Mouse (Mus musculus) embryonic facial prominence, embryonic 15.5 days (tissue): Measurements from ENCODE around the gene Nmt1. TPM values are rescaled to one million over a fixed set of nuclear protein-coding genes. Genes with fewer than 3 reads are reported as not detected.

Experiments
- ATAC-seq: fragments of 200-750 bp; cut with Nextera tagmentation; 2 replicates; pipeline ENCODE4 v1.8.0; 2017; ENCODE audit warnings: low read depth, moderate TSS enrichment; ENCODE audit not compliant: insufficient number of reproducible peaks, low FRiP score, low TSS enrichment
- H3K27ac ChIP-seq: fragments of 300-500 bp; sonication (generic); replicated peaks from 2 replicates; pipeline ENCODE4 v1.5.1; 2015; ENCODE audit warnings: mild to moderate bottlenecking, inconsistent platforms
- H3K27me3 ChIP-seq: fragments of 300-500 bp; sonication (generic); 2 replicates; pipeline ENCODE4 v1.6.1; 2015; ENCODE audit warnings: inconsistent platforms
- H3K36me3 ChIP-seq: fragments of 300-500 bp; sonication (generic); 2 replicates; pipeline ENCODE4 v1.6.1; 2015; ENCODE audit warnings: mild to moderate bottlenecking, inconsistent platforms
- H3K4me1 ChIP-seq: fragments of 300-500 bp; sonication (generic); 2 replicates; pipeline ENCODE4 v1.6.1; 2015; ENCODE audit warnings: inconsistent platforms
- H3K4me2 ChIP-seq: fragments of 300-500 bp; sonication (generic); replicated peaks from 2 replicates; pipeline ENCODE4 v1.6.1; 2015; ENCODE audit warnings: mild to moderate bottlenecking, inconsistent platforms
- H3K4me3 ChIP-seq: fragments of 300-500 bp; sonication (generic); replicated peaks from 2 replicates; pipeline ENCODE4 v1.5.1; 2015; ENCODE audit warnings: mild to moderate bottlenecking, inconsistent platforms
- H3K9ac ChIP-seq: fragments of 300-500 bp; sonication (generic); 2 replicates; pipeline ENCODE4 v1.6.1; 2015; ENCODE audit warnings: inconsistent platforms
- H3K9me3 ChIP-seq: fragments of 300-500 bp; sonication (generic); replicated peaks from 2 replicates; pipeline ENCODE4 v1.6.1; 2016; ENCODE audit warnings: inconsistent platforms
- WGBS: fragments of 180-500 bp; shearing (Covaris S2); methylation state at CpG from one replicate; pipeline ENCODE4 v1.1.7; 2015; 5-methylcytosine and 5-hydroxymethylcytosine counted together
- polyA plus RNA-seq: library from polyadenylated mRNA; unstranded; fragments of >200 nt; fragmentation: Nextera tagmentation; extraction: Ambion mirVana; gene quantifications from 2 replicates; pipeline ENCODE4 v1.2.1, GENCODE M21; 2015

Nmt1 gene
- polyA plus RNA-seq, 1 experiment from 2014 or later, result 49.5 TPM

DNA sequence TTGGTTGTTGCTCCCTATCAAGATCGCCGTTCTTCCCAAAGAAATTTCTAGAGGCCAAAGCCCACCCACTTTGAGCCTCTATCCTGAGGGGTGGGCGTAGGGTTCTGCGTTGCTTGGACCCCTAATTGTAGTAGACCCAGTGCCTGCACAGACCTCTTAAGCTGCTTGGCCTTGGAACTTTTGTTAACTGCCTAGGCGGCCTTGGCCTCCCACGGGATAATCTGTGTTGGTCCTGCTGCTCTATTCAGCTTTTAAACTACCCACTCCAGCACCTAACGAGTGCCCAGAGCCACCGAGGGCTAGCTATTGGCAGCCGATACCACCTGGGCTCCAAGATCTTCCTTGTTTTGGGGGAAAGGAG is 84.5 kb downstream of the Nmt1 start:
- Histone ChIP-seq H3K27ac (peak overlapping the region; percentile 90), H3K27me3 (no peaks in the 10 kb centered on the region), H3K4me2 (peak overlapping the region; percentile 74), H3K36me3 (no peaks in the 10 kb centered on the region), H3K9ac (peak overlapping the region; percentile 26), H3K9me3 (no peaks in the 10 kb centered on the region), H3K4me1 (peaks cover 36% of the 10 kb centered on the region), H3K4me3 (peak overlapping the region; percentile 46)
- no peak for ATAC-seq
- WGBS, result 20% methylated on average over 9 of the region's 9 CpGs

GRCm38 (mm10) chr11:103113005-103113404 is 85.0 kb downstream of the Nmt1 start:
- Histone ChIP-seq H3K27me3 (no peaks in the 10 kb centered on the region), H3K9me3 (no peaks in the 10 kb centered on the region), H3K9ac (no peak overlapping the region), H3K36me3 (no peaks in the 10 kb centered on the region), H3K27ac (peak overlapping the region; percentile 90), H3K4me3 (0 out of 2 replicates have a peak overlapping the region, but pooled peaks have one; percentile 46), H3K4me1 (peaks cover 36% of the 10 kb centered on the region), H3K4me2 (peak overlapping the region; percentile 74)
- ATAC-seq, result no peak
- WGBS, result 37% methylated on average over 12 of the region's 12 CpGs

DNA sequence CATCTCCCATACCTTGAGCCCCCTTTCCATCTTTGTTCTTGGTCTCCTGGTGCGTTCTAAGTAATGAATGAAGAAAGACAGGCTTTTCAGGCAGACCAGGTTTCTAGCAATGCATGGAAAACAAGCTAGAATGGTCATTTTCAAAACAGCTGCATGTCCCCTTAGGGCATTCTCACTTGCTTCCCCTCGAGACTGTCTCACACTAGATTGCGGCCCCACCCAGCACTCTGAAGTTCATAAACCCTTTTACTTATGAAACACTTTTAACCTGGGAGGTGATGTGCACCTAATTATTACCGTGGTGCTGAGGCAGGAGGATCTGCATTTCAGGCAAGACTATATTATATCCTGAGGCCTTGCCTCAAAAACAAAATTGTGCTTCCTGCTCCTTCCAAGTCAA is 85.8 kb downstream of the Nmt1 start:
- Histone ChIP-seq H3K4me1 (peaks cover 40% of the 10 kb centered on the region), H3K4me2 (no peak overlapping the region), H3K27ac (peak overlapping the region; percentile 90; the same call in 1 of the 2 replicates), H3K27me3 (no peaks in the 10 kb centered on the region), H3K36me3 (no peaks in the 10 kb centered on the region), H3K9ac (no peak overlapping the region), H3K9me3 (no peaks in the 10 kb centered on the region), H3K4me3 (no peak overlapping the region)
- 54% methylated on average over 4 of the region's 4 CpGs for WGBS
- ATAC-seq, result no peak

DNA sequence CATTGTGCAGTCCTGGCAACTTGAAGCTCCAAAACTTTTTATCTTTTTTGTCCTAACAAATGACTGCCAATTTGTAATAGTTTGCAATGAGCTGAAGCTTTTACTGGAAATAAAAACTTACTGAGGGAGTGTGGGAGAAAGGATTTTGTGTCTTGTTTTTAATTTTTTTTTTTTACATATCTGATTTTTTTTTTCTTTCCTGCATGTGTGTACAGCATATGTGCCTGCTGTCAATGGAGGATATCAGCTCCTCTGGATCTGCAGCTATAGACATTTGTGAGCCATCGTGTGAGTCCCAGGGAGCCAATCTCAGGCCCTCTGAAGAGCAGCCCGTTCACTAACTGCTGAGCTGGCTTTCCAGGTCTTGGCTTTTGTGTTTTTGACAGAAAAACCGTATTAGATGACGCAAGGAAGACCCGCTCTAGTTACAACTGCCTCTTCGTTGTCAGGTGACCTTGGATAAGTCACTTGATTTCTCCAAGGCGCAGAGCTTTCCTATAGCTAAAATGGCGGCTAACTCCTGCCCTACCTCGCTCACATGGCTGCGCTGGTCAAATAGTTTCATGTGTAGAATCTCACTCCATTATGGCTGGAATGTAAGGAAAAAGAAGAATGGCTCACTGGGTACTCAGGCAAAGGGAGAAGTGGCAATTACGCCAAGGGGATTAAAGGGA is 86.4 kb downstream of the Nmt1 start:
- peak overlapping the region; percentile 72 for H3K4me2 ChIP-seq
- peaks cover 43% of the 10 kb centered on the region for H3K4me1 ChIP-seq
- peak overlapping the region; percentile 96 for H3K27ac ChIP-seq
- no peaks in the 10 kb centered on the region for H3K27me3 ChIP-seq
- WGBS, result 84% methylated on average over 11 of the region's 11 CpGs
- no peaks in the 10 kb centered on the region for H3K36me3 ChIP-seq
- H3K9me3 ChIP-seq, result no peaks in the 10 kb centered on the region
- H3K4me3 ChIP-seq, result peak overlapping the region; percentile 69
- H3K9ac ChIP-seq, result peak overlapping the region; percentile 58; the same call in 1 of the 2 replicates
- no peak for ATAC-seq

DNA sequence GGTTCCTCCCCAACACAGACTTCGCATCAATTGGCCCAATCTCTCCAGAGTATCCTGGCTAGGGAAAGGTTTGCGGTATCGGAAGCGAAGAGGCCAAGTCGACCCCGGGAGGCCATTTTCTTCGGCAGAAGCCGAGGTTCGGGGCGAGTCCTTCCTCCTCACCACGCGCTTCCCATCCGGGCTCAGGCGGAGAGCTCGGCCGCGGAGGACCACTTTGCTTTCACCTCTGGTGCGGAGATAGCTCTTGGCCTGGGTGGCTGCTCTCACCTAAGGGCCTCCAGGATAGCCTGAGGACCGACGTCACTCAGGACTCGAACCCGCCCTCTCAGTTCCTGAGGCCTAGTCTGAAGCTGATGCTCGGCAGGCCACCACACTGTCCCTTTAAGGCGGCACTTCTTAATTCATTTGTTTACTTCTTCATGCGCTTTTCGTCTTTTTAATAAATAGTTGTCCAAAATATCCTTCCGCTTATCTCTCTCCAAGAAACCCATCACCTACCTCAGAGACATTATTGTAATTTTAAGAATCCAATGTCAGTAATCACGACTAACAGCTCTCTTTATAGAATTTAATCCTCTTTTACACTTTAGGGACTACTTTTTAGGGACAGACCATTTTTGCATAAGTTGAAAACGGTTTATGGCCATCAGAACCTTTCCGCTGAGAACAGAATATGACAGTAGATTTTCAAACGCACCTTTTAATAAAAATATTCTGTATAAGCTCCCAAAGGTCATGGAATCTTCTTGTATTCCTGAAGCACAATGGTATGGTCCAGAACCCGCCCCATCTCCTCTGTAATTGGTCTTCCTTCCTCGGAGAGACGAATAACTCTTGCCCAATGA is 87.4 kb downstream of the Nmt1 start:
- Histone ChIP-seq H3K9me3 (no peaks in the 10 kb centered on the region), H3K27me3 (no peaks in the 10 kb centered on the region), H3K27ac (peak overlapping the region; percentile 96), H3K4me3 (peak overlapping the region; percentile 69), H3K4me1 (peaks cover 43% of the 10 kb centered on the region), H3K4me2 (peak overlapping the region; percentile 72), H3K36me3 (no peaks in the 10 kb centered on the region), H3K9ac (peak overlapping the region; percentile 58)
- ATAC-seq, result peak; percentile 63
- under 1% methylated on average over 34 of the region's 34 CpGs for WGBS

DNA sequence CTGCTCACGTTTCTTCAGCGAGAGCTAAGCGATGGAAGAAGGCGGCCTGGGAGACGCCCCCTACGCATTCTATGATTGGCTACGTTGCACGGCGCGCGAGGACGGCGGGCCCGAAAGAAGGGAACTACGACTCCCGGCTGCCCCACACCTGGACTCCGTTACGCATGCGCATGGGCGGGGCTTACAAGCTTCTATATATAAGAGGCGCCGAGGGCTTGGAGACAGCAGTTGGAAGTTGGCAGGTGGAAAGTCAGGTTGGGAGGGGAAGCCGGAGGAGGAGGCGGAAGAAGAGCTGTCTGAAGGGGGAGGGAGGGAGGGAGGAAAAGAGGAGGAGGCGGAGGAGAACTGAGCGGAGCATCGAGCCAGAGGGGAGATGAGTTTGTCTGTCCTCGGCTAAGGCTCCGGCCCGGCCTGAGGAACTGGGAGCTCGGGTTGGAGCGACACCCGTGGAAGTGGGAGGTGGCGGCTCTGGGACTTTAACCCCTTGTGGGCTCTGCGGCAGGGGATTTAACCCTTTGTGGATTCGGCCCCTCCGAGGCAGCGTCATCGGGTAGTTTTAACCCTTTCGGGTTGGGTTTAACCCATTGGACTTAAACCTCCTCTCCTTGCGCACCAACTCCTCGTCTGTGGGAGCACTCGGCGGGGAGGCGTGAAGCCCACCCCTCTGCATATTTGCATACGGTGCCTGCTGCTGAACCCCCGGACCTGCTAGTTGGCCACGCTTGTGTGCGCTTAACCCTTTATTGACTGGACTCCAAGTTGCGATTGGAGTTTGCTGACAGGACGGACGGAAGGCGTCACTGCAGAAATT is 88.2 kb downstream of the Nmt1 start, which contains the start of gene Hexim1:
Hexim1 (plus strand) TSS at position 224 of the 811 bp plus-strand sequence.
- under 1% methylated on average over 52 of the region's 53 CpGs for WGBS
- no peaks in the 10 kb centered on the region for H3K9me3 ChIP-seq
- H3K27me3 ChIP-seq, result no peaks in the 10 kb centered on the region
- ATAC-seq, result peak; percentile 95
- peak within 1 kb of the TSS; percentile 96 for H3K27ac ChIP-seq
- peak within 1 kb of the TSS; percentile 69 for H3K4me3 ChIP-seq
- peak within 1 kb of the TSS; percentile 72 for H3K4me2 ChIP-seq
- H3K9ac ChIP-seq, result peak within 1 kb of the TSS; percentile 63
- H3K36me3 ChIP-seq, result no peaks in the 10 kb centered on the region
- H3K4me1 ChIP-seq, result peaks cover 41% of the 10 kb centered on the region

DNA sequence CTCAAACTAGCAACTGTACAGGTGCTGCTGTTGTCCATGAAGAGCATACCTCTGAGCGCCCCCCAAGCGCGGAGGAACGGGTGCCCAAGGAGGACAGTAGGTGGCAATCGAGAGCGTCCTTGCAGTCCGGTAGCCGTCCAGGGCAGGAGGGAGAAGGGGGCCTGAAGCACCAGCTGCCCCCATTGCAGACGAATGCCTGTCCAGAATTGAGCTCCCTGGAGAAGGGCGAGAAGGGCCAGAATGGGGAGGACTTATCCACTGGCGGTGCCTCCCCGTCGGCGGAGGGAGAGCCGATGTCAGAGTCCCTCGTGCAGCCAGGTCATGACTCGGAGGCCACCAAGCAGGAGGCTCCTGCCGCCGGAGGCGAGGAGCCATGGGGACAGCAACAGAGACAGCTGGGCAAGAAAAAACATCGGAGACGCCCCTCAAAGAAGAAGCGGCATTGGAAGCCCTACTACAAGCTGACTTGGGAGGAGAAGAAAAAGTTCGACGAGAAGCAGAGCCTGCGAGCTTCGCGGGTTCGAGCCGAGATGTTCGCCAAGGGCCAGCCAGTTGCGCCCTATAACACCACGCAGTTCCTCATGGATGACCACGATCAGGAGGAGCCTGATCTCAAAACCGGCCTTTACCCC is 89.1 kb downstream of the Nmt1 start:
- Histone ChIP-seq H3K9me3 (no peaks in the 10 kb centered on the region), H3K36me3 (no peaks in the 10 kb centered on the region), H3K9ac (peak overlapping the region; percentile 63), H3K4me1 (peaks cover 33% of the 10 kb centered on the region), H3K4me2 (peak overlapping the region; percentile 72), H3K27me3 (no peaks in the 10 kb centered on the region), H3K27ac (peak overlapping the region; percentile 95), H3K4me3 (peak overlapping the region; percentile 69)
- WGBS, result 0% methylated on average over 35 of the region's 35 CpGs
- 0 out of 2 replicates have a peak, but pooled peaks have one; percentile 20 for ATAC-seq

DNA sequence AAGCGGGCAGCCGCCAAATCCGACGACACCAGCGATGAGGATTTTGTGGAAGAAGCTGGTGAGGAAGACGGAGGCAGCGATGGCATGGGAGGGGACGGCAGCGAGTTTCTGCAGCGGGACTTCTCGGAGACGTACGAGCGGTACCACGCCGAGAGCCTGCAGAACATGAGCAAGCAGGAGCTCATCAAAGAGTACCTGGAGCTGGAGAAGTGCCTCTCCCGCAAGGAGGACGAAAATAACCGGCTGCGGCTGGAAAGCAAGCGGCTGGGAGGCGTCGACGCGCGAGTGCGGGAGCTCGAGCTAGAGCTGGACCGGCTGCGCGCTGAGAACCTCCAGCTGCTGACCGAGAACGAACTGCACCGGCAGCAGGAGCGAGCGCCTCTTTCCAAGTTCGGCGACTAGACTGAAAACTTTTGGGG is 89.6 kb downstream of the Nmt1 start:
- WGBS, result under 1% methylated on average over 38 of the region's 38 CpGs
- peak overlapping the region; percentile 72 for H3K4me2 ChIP-seq
- H3K9me3 ChIP-seq, result no peaks in the 10 kb centered on the region
- no peak for ATAC-seq
- H3K9ac ChIP-seq, result peak overlapping the region; percentile 63
- no peaks in the 10 kb centered on the region for H3K27me3 ChIP-seq
- peaks cover 27% of the 10 kb centered on the region for H3K4me1 ChIP-seq
- H3K4me3 ChIP-seq, result peak overlapping the region; percentile 69
- H3K36me3 ChIP-seq, result no peaks in the 10 kb centered on the region
- H3K27ac ChIP-seq, result peak overlapping the region; percentile 95
